Mouse (Mus musculus) gastrocnemius, adult 18-20 months (tissue): ENCODE data around the gene Mllt10. TPM values are rescaled to one million over a fixed set of nuclear protein-coding genes. Genes with fewer than 3 reads are reported as not detected.
A peak's percentile ranks its signal among the peaks of the same experiment; 100 is the strongest.
"Not testable (repeated sequence)": the region's sequence is repeated elsewhere in the genome, so short reads cannot be mapped to it uniquely, and the experiment has no call there.

Experiments used
- DNase-seq: peaks from one replicate; pipeline ENCODE4 v3.0.0; 2021; ENCODE audit warnings: low spot score
- total RNA-seq, 2 experiments: library from RNA; stranded (reverse); gene quantifications; 2 replicates each; pipeline ENCODE4 v1.2.3; 2021

Gene Mllt10
- total RNA-seq, 2 experiments from 2014 or later, result 21.8 to 23.2 TPM

GRCm38 (mm10) chr2:18071947-18072346, 16.9 kb downstream of the Mllt10 start:
- no peak for DNase-seq

GRCm38 (mm10) chr2:18080182-18080860, 25.3 kb downstream of the Mllt10 start:
- no peak for DNase-seq

- DNase-seq, result not testable (repeated sequence)
Observed at GRCm38 (mm10) chr2:18087695-18088094, 32.7 kb downstream of the Mllt10 start.

- DNase-seq, result peak; percentile 20
Observed at GRCm38 (mm10) chr2:18093858-18094257, 38.8 kb downstream of the Mllt10 start.

GRCm38 (mm10) chr2:18094319-18094718, 39.3 kb downstream of the Mllt10 start:
- no peak for DNase-seq

- no peak for DNase-seq
Observed at GRCm38 (mm10) chr2:18095804-18096203, 40.8 kb downstream of the Mllt10 start.

GRCm38 (mm10) chr2:18100914-18101313, 45.9 kb downstream of the Mllt10 start:
- no peak for DNase-seq

- DNase-seq, result no peak
Observed at GRCm38 (mm10) chr2:18107561-18107960, 52.5 kb downstream of the Mllt10 start.

- no peak for DNase-seq
Observed at GRCm38 (mm10) chr2:18108214-18108613, 53.2 kb downstream of the Mllt10 start.

- DNase-seq, result peak; percentile 13
Observed at GRCm38 (mm10) chr2:18111411-18111810, 56.4 kb downstream of the Mllt10 start.

- DNase-seq, result no peak
Observed at GRCm38 (mm10) chr2:18116432-18116831, 61.4 kb downstream of the Mllt10 start.

- no peak for DNase-seq
Observed at GRCm38 (mm10) chr2:18138131-18138530, 83.1 kb downstream of the Mllt10 start.

GRCm38 (mm10) chr2:18139646-18140045, 84.6 kb downstream of the Mllt10 start:
- no peak for DNase-seq

- no peak for DNase-seq
Observed at GRCm38 (mm10) chr2:18156131-18156530, 101.1 kb downstream of the Mllt10 start.

- no peak for DNase-seq
Observed at GRCm38 (mm10) chr2:18159426-18159825, 104.4 kb downstream of the Mllt10 start.

GRCm38 (mm10) chr2:18160992-18161391, 106.0 kb downstream of the Mllt10 start:
- DNase-seq, result no peak

- no peak for DNase-seq
Observed at GRCm38 (mm10) chr2:18165511-18165910, 110.5 kb downstream of the Mllt10 start.

GRCm38 (mm10) chr2:18169174-18169948, 114.3 kb downstream of the Mllt10 start:
- no peak for DNase-seq

- no peak for DNase-seq
Observed at GRCm38 (mm10) chr2:18175234-18175633, 120.2 kb downstream of the Mllt10 start.

- no peak for DNase-seq
Observed at GRCm38 (mm10) chr2:18176235-18176634, 121.2 kb downstream of the Mllt10 start.

GRCm38 (mm10) chr2:18180323-18180722, 125.3 kb downstream of the Mllt10 start:
- DNase-seq, result no peak

GRCm38 (mm10) chr2:18181631-18182030, 126.6 kb downstream of the Mllt10 start:
- DNase-seq, result no peak

GRCm38 (mm10) chr2:18183079-18183478, 128.0 kb downstream of the Mllt10 start:
- DNase-seq, result no peak
